Mouse (Mus musculus) thymus, adult 2 months (tissue): ENCODE results near the gene A630076J17Rik. TPM values are rescaled to one million over a fixed set of nuclear protein-coding genes. Genes with fewer than 3 reads are reported as not detected.
A peak's percentile ranks its signal among the peaks of the same experiment; 100 is the strongest.

Experiments
- DNase-seq: peaks from one replicate; pipeline ENCODE4 v3.0.0; 2021
- H3K27ac ChIP-seq: fragments of 200-500 bp; 2 replicates; pipeline ENCODE4 v1.5.1; 2012; ENCODE audit warnings: low read length, control low read depth; ENCODE audit not compliant: control insufficient read depth, insufficient read depth
- H3K27me3 ChIP-seq: fragments of 200-500 bp; 2 replicates; pipeline ENCODE4 v1.6.1; 2012; ENCODE audit warnings: mild to moderate bottlenecking, low read length, moderate library complexity, mixed read lengths; ENCODE audit not compliant: control insufficient read depth, insufficient read depth
- H3K36me3 ChIP-seq: fragments of 200-500 bp; 2 replicates; pipeline ENCODE4 v1.6.1; 2012; ENCODE audit warnings: mild to moderate bottlenecking, low read length, moderate library complexity; ENCODE audit not compliant: control insufficient read depth, insufficient read depth
- H3K4me1 ChIP-seq: fragments of 200-500 bp; replicated peaks from 2 replicates; pipeline ENCODE4 v1.6.1; 2012; ENCODE audit warnings: low read length; ENCODE audit not compliant: control insufficient read depth, insufficient read depth
- H3K4me3 ChIP-seq: fragments of 200-500 bp; 2 replicates; pipeline ENCODE4 v1.5.1; 2012; ENCODE audit warnings: mild to moderate bottlenecking, low read length, control low read depth, moderate library complexity; ENCODE audit not compliant: control insufficient read depth, insufficient read depth
- CTCF ChIP-seq: fragments of 200-500 bp; IDR thresholded peaks from 2 replicates; pipeline ENCODE4 v1.5.1; 2012; ENCODE audit warnings: mild to moderate bottlenecking, control low read depth, low read length, moderate library complexity, borderline replicate concordance; ENCODE audit not compliant: control insufficient read depth, poor library complexity, insufficient read depth; ENCODE audit errors: extremely low read depth
- POLR2A ChIP-seq: fragments of 200-500 bp; IDR thresholded peaks from 2 replicates; pipeline ENCODE4 v1.6.1; 2012; ENCODE audit warnings: mild to moderate bottlenecking, low read length, control low read depth, moderate library complexity; ENCODE audit not compliant: control insufficient read depth, poor library complexity, insufficient read depth; ENCODE audit errors: extremely low read depth
- WGBS: fragments of 180-500 bp; shearing (Covaris S2); methylation state at CpG from one replicate; pipeline ENCODE4 v1.1.7; 2018; 5-methylcytosine and 5-hydroxymethylcytosine counted together
- polyA plus RNA-seq: library from polyadenylated mRNA; depleted of rRNA; stranded (reverse); fragments of >200 nt; gene quantifications from 2 replicates; pipeline ENCODE4 v1.2.3, GENCODE M21; 2012; rRNA removed

The A630076J17Rik gene
- polyA plus RNA-seq: 0.53 and 0.54 TPM in 2 replicates

- Histone ChIP-seq H3K27ac (no peak within 1 kb of the TSS), H3K4me1 (peaks cover 8% of the 10 kb centered on the region), H3K27me3 (no peaks in the 10 kb centered on the region), H3K36me3 (no peaks in the 10 kb centered on the region), H3K4me3 (no peak within 1 kb of the TSS)
- DNase-seq: no peak
- no peak for TF ChIP-seq CTCF
- TF ChIP-seq POLR2A: no peak
- WGBS: 35% methylated on average over 1 of the region's 1 CpGs
These were observed at the start of gene A630076J17Rik for GRCm38 (mm10) chr3:107230527-107230926. Gene A630076J17Rik (plus strand): TSS chr3:107230614.

- DNase-seq: no peak
- TF ChIP-seq POLR2A (no peak), CTCF (no peak)
These were observed 49.6 kb upstream of the A630076J17Rik start for GRCm38 (mm10) chr3:107180860-107181259.

GRCm38 (mm10) chr3:107182756-107183155 is 47.7 kb upstream of the A630076J17Rik start, which contains the start of gene Kcna10:
Gene Kcna10 (plus strand): TSS chr3:107183056.
- WGBS: 92% methylated on average over 1 of the region's 1 CpGs
- Histone ChIP-seq H3K4me3 (no peak within 1 kb of the TSS), H3K36me3 (no peaks in the 10 kb centered on the region), H3K4me1 (no peaks in the 10 kb centered on the region; the same call in 1 of the 2 replicates), H3K27ac (no peak within 1 kb of the TSS), H3K27me3 (no peaks in the 10 kb centered on the region)
- DNase-seq: no peak
- TF ChIP-seq CTCF: no peak
- no peak for TF ChIP-seq POLR2A

More at GRCm38 (mm10) chr3:107180860-107181259, 49.6 kb upstream of the A630076J17Rik start:
- H3K4me3 ChIP-seq: no peak overlapping the region
- 81% methylated on average over 2 of the region's 2 CpGs for WGBS
- no peaks in the 10 kb centered on the region for H3K27me3 ChIP-seq
- no peaks in the 10 kb centered on the region for H3K36me3 ChIP-seq
- H3K27ac ChIP-seq: no peak overlapping the region
- no peaks in the 10 kb centered on the region; the same call in 1 of the 2 replicates for H3K4me1 ChIP-seq

GRCm38 (mm10) chr3:107183178-107183577 is 47.2 kb upstream of the A630076J17Rik start:
- Histone ChIP-seq H3K4me1 (no peaks in the 10 kb centered on the region; the same call in 1 of the 2 replicates), H3K4me3 (no peak overlapping the region), H3K36me3 (no peaks in the 10 kb centered on the region), H3K27me3 (no peaks in the 10 kb centered on the region), H3K27ac (no peak overlapping the region)
- TF ChIP-seq POLR2A: no peak
- no peak for TF ChIP-seq CTCF
- WGBS: 94% methylated on average over 3 of the region's 3 CpGs
- DNase-seq: no peak

GRCm38 (mm10) chr3:107185597-107185996 is 44.8 kb upstream of the A630076J17Rik start:
- Histone ChIP-seq H3K4me1 (no peaks in the 10 kb centered on the region; the same call in 1 of the 2 replicates), H3K27ac (no peak overlapping the region), H3K27me3 (no peaks in the 10 kb centered on the region), H3K36me3 (no peaks in the 10 kb centered on the region), H3K4me3 (no peak overlapping the region)
- WGBS: 5% methylated on average over 3 of the region's 3 CpGs
- DNase-seq: no peak
- no peak for TF ChIP-seq CTCF
- no peak for TF ChIP-seq POLR2A

- TF ChIP-seq CTCF (no peak), POLR2A (no peak)
- 91% methylated on average over 4 of the region's 4 CpGs for WGBS
These were observed 43.4 kb upstream of the A630076J17Rik start for GRCm38 (mm10) chr3:107187022-107187421.

GRCm38 (mm10) chr3:107188226-107188899 is 42.1 kb upstream of the A630076J17Rik start:
- 55% methylated on average over 6 of the region's 6 CpGs for WGBS
- peak; percentile 60 for DNase-seq
- no peaks in the 10 kb centered on the region for H3K36me3 ChIP-seq
- H3K27me3 ChIP-seq: no peaks in the 10 kb centered on the region
- TF ChIP-seq CTCF (no peak), POLR2A (no peak)
- H3K27ac ChIP-seq: no peak overlapping the region
- no peaks in the 10 kb centered on the region; the same call in 1 of the 2 replicates for H3K4me1 ChIP-seq
- H3K4me3 ChIP-seq: no peak overlapping the region

More at GRCm38 (mm10) chr3:107187022-107187421, 43.4 kb upstream of the A630076J17Rik start:
- no peaks in the 10 kb centered on the region for H3K27me3 ChIP-seq
- no peaks in the 10 kb centered on the region; the same call in 1 of the 2 replicates for H3K4me1 ChIP-seq
- H3K27ac ChIP-seq: no peak overlapping the region
- H3K36me3 ChIP-seq: no peaks in the 10 kb centered on the region
- DNase-seq: no peak
- H3K4me3 ChIP-seq: no peak overlapping the region
